Mouse (Mus musculus): ENCODE data around the gene Ssr1. TPM values are rescaled to one million over a fixed set of nuclear protein-coding genes. Genes with fewer than 3 reads are reported as not detected.

Gene Ssr1
- polyA plus RNA-seq, 1 experiment = 89.8 TPM

- no peaks in the 10 kb centered on the region for H3K4me1 ChIP-seq (ENCODE audit: control insufficient read depth, insufficient read depth, low read length)
- H3K27ac ChIP-seq (ENCODE audit: insufficient read depth, low read depth, low read length) = no peak overlapping the region
- no peak overlapping the region for H3K4me3 ChIP-seq (ENCODE audit: insufficient read depth, low read length)
- TF ChIP-seq CTCF (IDR thresholded peaks at IDR 0.05; ENCODE audit: low read depth, low read length) (no peak), POLR2A (IDR thresholded peaks at IDR 0.05; ENCODE audit: borderline replicate concordance, low read depth, low read length) (no peak)
Measured at GRCm38 (mm10) chr13:37926394-37926793, 67.6 kb downstream of the Ssr1 start.

DNA sequence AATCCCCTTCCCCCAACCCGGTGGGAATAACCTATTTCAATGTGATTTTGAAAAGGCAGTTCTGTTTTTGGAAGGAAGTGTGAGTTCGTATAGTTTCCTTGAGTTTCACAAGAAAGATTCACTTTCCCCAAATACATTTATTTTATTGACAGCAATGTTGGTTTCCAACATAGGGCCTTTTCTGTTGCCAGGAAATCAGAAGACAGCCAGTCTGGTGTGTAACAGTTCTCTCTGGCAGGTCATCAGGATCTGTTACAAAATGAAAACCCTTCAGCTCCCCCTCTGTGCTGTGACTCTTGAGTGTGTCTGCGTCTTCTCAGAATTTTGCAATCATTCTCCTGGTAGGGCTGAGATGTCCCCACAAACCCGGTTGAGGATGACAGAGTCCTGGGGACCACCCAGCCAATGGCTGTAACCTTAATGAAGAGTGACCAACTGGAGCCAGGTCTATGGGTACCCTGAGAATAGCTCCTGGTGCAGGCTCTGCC lies 69.5 kb downstream of the Ssr1 start:
- Histone ChIP-seq H3K4me1 (ENCODE audit: control insufficient read depth, insufficient read depth, low read length) (no peaks in the 10 kb centered on the region), H3K27ac (ENCODE audit: insufficient read depth, low read depth, low read length) (no peak overlapping the region), H3K4me3 (ENCODE audit: insufficient read depth, low read length) (no peak overlapping the region)
- TF ChIP-seq CTCF (IDR thresholded peaks at IDR 0.05; ENCODE audit: low read depth, low read length) = no peak
- TF ChIP-seq POLR2A (IDR thresholded peaks at IDR 0.05; ENCODE audit: borderline replicate concordance, low read depth, low read length) = no peak

GRCm38 (mm10) chr13:37923643-37924460 lies 70.2 kb downstream of the Ssr1 start:
- H3K27ac ChIP-seq (ENCODE audit: insufficient read depth, low read depth, low read length) = no peak overlapping the region
- H3K4me1 ChIP-seq (ENCODE audit: control insufficient read depth, insufficient read depth, low read length) = no peaks in the 10 kb centered on the region
- no peak overlapping the region for H3K4me3 ChIP-seq (ENCODE audit: insufficient read depth, low read length)
- no peak for TF ChIP-seq CTCF (IDR thresholded peaks at IDR 0.05; ENCODE audit: low read depth, low read length)
- TF ChIP-seq POLR2A (IDR thresholded peaks at IDR 0.05; ENCODE audit: borderline replicate concordance, low read depth, low read length) = no peak

- Histone ChIP-seq H3K4me1 (ENCODE audit: control insufficient read depth, insufficient read depth, low read length) (no peaks in the 10 kb centered on the region), H3K27ac (ENCODE audit: insufficient read depth, low read depth, low read length) (no peak overlapping the region), H3K4me3 (ENCODE audit: insufficient read depth, low read length) (no peak overlapping the region)
- TF ChIP-seq CTCF (IDR thresholded peaks at IDR 0.05; ENCODE audit: low read depth, low read length) (no peak), POLR2A (IDR thresholded peaks at IDR 0.05; ENCODE audit: borderline replicate concordance, low read depth, low read length) (no peak)
Measured at GRCm38 (mm10) chr13:37923091-37923490, 70.9 kb downstream of the Ssr1 start.

DNA sequence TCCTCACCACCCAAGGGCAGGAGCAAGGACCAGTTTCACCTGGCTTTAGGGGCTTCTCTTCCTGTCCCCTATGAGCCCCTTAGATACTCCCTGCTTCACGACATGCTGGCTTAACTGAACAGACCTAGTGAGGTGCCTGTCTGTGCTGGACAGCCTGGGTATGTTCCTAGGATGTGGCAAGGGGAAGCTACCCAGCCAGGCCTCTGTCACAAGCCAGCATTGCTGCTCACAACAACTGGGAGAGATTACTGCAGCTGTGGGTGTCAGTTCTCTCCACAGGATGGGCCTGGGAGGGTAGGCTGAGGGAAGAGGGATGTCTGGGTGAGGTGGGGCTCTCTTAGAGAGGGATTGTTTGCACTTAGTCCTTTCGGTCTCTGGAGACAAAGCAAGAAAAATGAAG lies 73.3 kb downstream of the Ssr1 start:
- TF ChIP-seq POLR2A (IDR thresholded peaks at IDR 0.05; ENCODE audit: borderline replicate concordance, low read depth, low read length) = no peak
- no peak for TF ChIP-seq CTCF (IDR thresholded peaks at IDR 0.05; ENCODE audit: low read depth, low read length)
- Histone ChIP-seq H3K27ac (ENCODE audit: insufficient read depth, low read depth, low read length) (no peak overlapping the region), H3K4me3 (ENCODE audit: insufficient read depth, low read length) (no peak overlapping the region), H3K4me1 (ENCODE audit: control insufficient read depth, insufficient read depth, low read length) (no peaks in the 10 kb centered on the region)

DNA sequence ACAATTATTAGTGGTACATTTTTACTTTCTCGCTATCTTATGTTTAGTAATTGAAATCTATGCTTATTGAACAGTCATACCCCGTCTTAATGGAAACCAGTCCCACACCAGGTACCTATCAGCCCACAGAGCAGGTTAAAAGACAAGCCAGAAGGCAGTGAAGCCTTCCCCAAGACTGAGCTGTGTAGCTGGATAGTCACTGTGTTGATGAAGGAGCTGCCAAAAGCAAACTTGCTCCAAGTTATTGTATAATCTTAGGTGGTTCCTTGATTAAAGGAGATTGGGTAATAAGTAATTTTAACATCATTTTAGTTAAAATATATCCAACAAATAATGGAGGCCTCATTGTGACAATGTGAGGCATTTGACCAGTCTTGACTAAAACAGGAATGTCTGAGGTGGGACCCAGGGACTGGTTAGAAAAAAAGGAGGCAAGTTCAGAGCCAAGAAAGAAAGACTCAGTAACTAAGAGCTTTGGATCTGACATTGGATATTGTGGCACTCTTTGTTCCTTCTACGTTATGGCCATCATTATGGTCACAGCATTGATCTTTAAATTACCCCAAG lies 74.2 kb downstream of the Ssr1 start:
- Histone ChIP-seq H3K4me1 (ENCODE audit: control insufficient read depth, insufficient read depth, low read length) (no peaks in the 10 kb centered on the region), H3K4me3 (ENCODE audit: insufficient read depth, low read length) (no peak overlapping the region), H3K27ac (ENCODE audit: insufficient read depth, low read depth, low read length) (no peak overlapping the region)
- TF ChIP-seq POLR2A (IDR thresholded peaks at IDR 0.05; ENCODE audit: borderline replicate concordance, low read depth, low read length) = no peak
- no peak for TF ChIP-seq CTCF (IDR thresholded peaks at IDR 0.05; ENCODE audit: low read depth, low read length)

DNA sequence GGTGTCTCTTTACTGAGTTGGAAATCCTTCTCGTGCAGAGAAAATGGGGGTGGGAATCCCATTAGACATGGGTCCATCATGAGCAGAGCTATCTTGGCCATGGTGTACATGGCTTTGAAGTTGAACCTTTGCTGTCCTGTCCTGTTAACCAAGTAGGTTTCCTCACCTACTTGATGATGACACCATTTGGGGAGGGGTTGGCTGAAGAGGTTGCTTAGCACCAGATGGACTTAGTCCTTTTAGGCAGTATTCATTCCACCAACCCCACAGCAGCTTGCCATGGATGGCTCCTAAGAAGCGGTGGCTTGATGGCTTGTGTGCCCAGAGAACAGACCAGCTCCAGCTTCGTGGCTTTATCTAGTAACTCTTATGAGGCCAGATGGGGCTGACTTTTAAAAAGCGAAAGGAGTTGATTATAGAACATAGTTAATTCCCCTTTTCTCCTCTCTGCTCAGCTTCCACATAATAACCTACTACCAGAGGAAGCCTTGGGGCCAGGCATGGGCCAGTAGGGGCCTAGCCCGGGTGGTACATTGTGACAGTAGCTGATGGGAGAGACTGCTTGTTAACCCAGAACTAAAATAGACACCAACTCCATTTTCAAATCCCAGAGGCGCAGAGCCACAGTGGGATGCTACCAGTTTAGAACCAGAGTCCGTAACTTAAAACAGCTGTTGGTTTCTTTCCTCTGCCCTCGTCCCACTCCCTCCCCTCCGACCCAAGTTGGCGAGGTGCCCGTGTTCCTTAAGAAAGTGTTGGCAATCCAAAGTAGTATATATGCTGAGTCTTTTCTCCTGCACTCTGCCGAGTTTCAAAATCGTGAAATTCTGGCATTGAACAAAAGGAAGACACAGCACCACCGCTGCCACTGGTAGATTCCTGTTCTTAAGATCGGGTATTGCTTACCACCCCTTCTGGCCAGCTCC lies 75.4 kb downstream of the Ssr1 start:
- TF ChIP-seq POLR2A (IDR thresholded peaks at IDR 0.05; ENCODE audit: borderline replicate concordance, low read depth, low read length) (no peak), CTCF (IDR thresholded peaks at IDR 0.05; ENCODE audit: low read depth, low read length) (no peak)

More for the DNA sequence above, 75.4 kb downstream of the Ssr1 start:
- no peak overlapping the region for H3K27ac ChIP-seq (ENCODE audit: insufficient read depth, low read depth, low read length)
- H3K4me1 ChIP-seq (ENCODE audit: control insufficient read depth, insufficient read depth, low read length) = no peaks in the 10 kb centered on the region
- no peak overlapping the region for H3K4me3 ChIP-seq (ENCODE audit: insufficient read depth, low read length)

Other genes with a start within 250 kb of the Ssr1 start
- gene Rreb1, start 215.8 kb downstream of the Ssr1 start, polyA plus RNA-seq (2012; ENCODE audit: insufficient read depth, insufficient read length, missing spikeins) = 49.3 and 57.2 TPM in 2 replicates
- 27.1 and 29.6 TPM in 2 replicates for gene Riok1, start 42.8 kb upstream of the Ssr1 start, polyA plus RNA-seq (2012; ENCODE audit: insufficient read depth, insufficient read length, missing spikeins)
- 0.44 and 0.51 TPM in 2 replicates for gene Cage1, start 42.9 kb upstream of the Ssr1 start, polyA plus RNA-seq (2012; ENCODE audit: insufficient read depth, insufficient read length, missing spikeins)
- gene Dsp, start 157.1 kb upstream of the Ssr1 start, polyA plus RNA-seq (2012; ENCODE audit: insufficient read depth, insufficient read length, missing spikeins) = 0.07 TPM in 1 of 2 replicates, not detected in the other
- gene Snrnp48, start 210.7 kb upstream of the Ssr1 start, polyA plus RNA-seq (2012; ENCODE audit: insufficient read depth, insufficient read length, missing spikeins) = 34.2 and 61.6 TPM in 2 replicates